Mouse (Mus musculus) heart, postnatal 0 days (tissue): ENCODE data around the gene Ccdc88c.

Source experiments
- CTCF ChIP-seq: IDR thresholded peaks from 2 replicates; pipeline ENCODE4 v1.5.1; 2016; ENCODE audit warnings: antibody characterized with exemption, control low read depth, low read depth
- EP300 ChIP-seq: IDR thresholded peaks from 2 replicates; pipeline ENCODE4 v1.6.1; 2016; ENCODE audit warnings: antibody characterized with exemption, low read depth

- TF ChIP-seq CTCF (no peak), EP300 (no peak)
These were observed 63.6 kb downstream of the Ccdc88c start for GRCm38 (mm10) chr12:100965298-100965697.
